Mouse (Mus musculus) frontal cortex, postnatal 25 days (tissue): ENCODE data around the gene Olfr284.

Experiments used
- DNase-seq, 2 experiments: peaks; one replicate each; pipeline ENCODE4 v3.0.0; 2022; ENCODE audit warnings: low spot score in 2 of 2

Gene Olfr284

GRCm38 (mm10) chr15:98340887-98341286 is at the start of gene Olfr284:
TSS of gene Olfr284 (minus strand) at chr15:98340987.
- DNase-seq, result no peak

DNA sequence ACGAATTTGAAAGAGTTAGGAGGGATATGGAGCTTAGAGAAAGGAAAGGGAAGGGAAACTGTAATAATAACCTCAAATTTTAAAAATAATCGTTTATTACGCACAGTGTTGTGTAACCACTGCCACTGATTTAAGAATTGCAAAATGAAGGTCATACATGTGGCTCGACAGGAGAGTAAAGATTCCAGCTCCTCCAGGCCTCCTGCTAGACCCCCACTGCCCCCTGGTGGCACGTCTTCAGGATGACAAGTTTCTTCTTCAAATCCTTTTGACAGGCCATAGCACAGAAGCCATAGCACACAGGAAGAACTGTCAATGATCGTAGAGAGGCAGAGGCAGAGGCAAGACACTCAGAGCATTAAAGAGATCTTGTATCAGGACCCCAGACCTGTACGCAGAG is 49.0 kb upstream of the Olfr284 start:
- DNase-seq, result peak; percentile 19 to 61

- no peak for DNase-seq
Measured at GRCm38 (mm10) chr15:98387621-98388020, 46.8 kb upstream of the Olfr284 start.

DNA sequence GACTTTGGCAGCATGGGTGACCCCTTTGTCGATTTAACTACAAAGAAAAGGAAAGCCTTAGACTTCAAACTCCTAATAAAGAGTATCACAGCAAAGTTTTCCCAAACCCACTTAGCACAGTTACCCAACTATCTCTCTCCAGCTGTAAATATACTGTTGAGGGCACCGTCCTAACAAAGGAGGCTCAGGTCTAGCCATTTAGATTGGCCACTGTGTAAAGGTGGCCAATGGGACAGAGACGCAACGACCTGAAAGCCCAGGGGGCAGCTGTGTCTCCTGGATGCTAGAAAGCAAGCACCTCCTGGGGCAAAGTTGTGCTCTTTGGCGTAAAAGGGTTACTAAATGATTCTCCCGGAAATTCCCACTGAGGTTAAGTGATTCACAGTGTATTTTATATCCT is 40.1 kb upstream of the Olfr284 start, which contains the start of gene Olfr283:
Gene Olfr283 (minus strand): TSS at position 101 of the 400 bp plus-strand sequence.
- no peak for DNase-seq

DNA sequence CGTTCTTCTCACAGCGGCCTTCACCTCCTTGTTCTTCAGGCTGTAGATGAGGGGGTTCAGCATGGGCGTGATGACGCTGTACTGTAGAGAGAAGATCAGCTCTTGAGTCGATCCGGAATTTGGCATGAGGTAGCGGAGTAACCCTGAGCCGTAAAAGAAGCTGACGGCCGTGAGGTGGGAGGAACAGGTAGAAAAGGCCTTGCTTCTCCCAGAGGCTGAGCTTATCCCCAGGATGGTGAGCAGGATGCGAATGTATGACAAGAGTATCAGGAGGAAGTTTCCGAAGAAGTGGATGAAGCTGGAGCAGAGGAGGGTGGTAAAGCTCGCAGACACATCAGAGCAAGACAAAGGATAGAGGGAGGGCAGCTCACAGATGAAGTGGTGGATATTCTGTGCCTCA is 37.4 kb upstream of the Olfr284 start:
- DNase-seq, result no peak

GRCm38 (mm10) chr15:98317177-98317724 is 23.5 kb downstream of the Olfr284 start, which contains the start of gene Olfr285:
TSS of gene Olfr285 (minus strand) at chr15:98317353.
- DNase-seq, result no peak

DNA sequence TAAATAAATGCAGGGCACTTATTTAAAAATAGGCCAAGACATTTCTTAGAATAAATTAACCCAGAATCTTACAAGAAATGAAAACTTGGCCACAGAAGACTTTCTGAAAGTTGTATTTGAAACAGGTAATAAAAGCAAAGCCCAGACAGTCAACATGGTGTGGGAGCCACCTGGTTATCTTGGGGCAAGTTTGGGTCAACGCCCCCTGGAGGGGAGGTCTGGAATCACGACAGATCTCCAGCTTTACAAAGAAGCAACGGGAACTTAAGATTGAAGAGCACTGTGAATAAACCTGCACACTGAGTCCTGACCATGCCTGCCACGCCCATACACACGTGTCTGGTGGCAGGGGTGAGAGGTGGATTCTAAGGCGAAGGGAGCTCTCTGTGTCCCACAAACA is 25.1 kb downstream of the Olfr284 start:
- no peak for DNase-seq

DNA sequence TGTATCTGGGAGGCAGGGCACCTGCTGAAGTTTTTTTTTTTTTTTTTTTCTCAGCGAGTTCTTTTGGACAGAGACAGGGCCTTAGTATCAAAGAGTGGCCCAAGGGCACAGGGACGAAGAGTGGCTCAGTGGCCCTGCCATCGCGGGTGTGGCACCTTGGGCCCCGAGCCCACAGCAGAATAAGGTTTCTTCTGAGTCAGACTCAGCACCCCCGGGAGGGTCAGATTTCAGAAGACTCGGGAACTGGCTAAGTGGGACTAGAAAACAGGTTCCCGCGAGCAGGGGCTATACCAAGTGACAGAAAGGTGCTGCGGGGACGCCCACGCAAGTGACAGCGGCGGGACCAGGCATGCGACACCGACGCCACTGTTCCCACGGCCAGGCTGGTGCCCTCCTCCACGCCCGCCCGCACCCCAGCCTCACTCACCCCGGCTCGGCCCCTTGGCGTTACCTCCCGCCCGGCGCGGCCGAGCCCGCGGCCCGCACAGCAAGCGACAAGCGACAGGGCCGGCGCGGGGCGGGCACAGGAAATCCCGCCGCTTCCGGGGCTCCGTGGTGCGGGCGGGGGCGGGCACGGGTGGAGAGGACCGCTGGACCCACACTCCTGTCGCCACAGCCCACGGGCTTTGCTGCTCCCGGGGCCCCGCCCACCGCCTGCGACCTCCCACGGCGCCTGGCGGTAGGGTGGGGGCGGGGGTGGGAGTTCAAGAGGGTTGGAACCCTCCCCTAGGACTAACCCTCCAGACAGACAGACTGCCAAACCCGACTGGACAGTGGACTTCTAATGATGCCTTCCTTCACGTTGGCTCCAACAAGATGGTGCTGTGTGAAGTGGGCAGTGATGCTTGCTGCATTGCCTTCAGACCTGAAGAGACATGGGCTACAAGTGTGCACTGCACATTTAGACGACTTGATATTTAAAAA is 44.9 kb downstream of the Olfr284 start, which contains the start of gene Zfp641:
Gene Zfp641 (minus strand): TSS at position 534 of the 924 bp plus-strand sequence.
- peak; percentile 13 to 20 for DNase-seq

GRCm38 (mm10) chr15:98293651-98294050 is 47.1 kb downstream of the Olfr284 start:
- no peak for DNase-seq
